12 mouse cellular contexts compared by ENCODE assay signal in the genomic region with DNA sequence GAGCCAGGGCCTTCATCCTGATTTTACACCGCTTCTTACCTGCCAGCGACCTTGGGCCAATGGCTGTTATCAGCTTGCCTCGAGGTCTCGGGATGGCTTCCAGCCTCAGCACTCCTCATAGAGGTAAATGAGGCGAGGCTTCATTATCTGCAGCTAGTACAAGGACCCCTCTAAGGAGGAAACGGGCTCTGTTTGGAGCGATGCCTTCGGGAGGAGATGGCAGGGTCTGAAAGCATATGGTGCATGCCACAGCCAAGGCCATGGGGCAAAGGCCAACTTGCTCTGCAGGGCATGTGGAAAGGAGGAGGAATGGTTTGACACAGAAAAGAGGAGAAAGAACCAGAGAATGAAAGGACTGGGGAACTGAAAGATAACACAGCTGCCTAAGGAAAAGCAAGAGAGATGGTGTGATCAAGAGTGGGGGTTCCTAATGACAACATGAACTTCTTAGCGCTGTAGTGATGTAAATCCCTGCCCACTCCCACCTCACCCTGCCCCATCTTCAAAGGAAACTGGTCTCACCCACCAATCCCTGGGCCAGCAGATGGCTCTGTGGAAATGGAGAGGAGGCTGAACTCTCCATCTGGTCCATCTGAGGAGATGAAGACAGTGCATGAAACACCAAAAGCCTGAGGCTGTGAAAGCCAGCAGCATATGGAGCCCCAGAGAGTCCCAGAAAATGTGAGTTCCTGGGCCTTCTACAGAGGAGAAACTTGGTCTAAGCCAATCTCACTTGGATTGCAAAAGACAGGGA.
DNase-seq lines count a peak whose midpoint lies in the region; TF ChIP-seq lines count a peak whose summit lies in the region.
"Had no signal": no experiment of that assay in that cellular context is flagged by ENCODE, and none has a peak within 500 bp of the region (broad histone marks: within the 10 kb centered on the region; RNA-seq: fewer than 3 reads in every experiment).

No protein-coding gene starts in this region.

- no peak for TF ChIP-seq CTCF in brain, embryonic 14.5 days (IDR thresholded peaks at IDR 0.05; ENCODE audit: borderline replicate concordance, extremely low read depth, insufficient read depth, insufficient read length)

- no peak for TF ChIP-seq POLR2A in brain, embryonic 14.5 days (IDR thresholded peaks at IDR 0.05; ENCODE audit: borderline replicate concordance, extremely low read depth, insufficient read depth, insufficient read length, poor library complexity, severe bottlenecking)

- DNase-seq in layer of hippocampus, adult 11-12 months (ENCODE audit: low spot score) = peak; percentile 37
- no peak for DNase-seq in layer of hippocampus, adult 9-10 months (ENCODE audit: low spot score)
- DNase-seq in brain, embryonic 14.5 days (ENCODE audit: low read depth) = peak; percentile 33
- DNase-seq in cerebellum, adult 8-10 months = peak; percentile 68
- peak; percentile 46 to 56 for DNase-seq in layer of hippocampus, adult 8-10 months (ENCODE audit: low spot score in 2 of 2)
- DNase-seq in testis, postnatal 14 days (ENCODE audit: low spot score) = no peak
- no peak for DNase-seq in adrenal gland, postnatal 10 days
- DNase-seq in adrenal gland, adult 2 months = no peak
- DNase-seq: adrenal gland, postnatal 14 days; B cell, adult 2 months; gastrocnemius, postnatal 14 days; thymus, adult 18-20 months had no signal

Comparison
In these comparisons a context has a peak if more than half of its experiments do, and no peak if none do; other contexts are left out.
1. DNase-seq: peak in layer of hippocampus, adult 11-12 months (single experiment), brain, embryonic 14.5 days (single experiment), cerebellum, adult 8-10 months (single experiment) and layer of hippocampus, adult 8-10 months (2 of 2); none in layer of hippocampus, adult 9-10 months (single experiment), testis, postnatal 14 days (single experiment), adrenal gland, postnatal 10 days (single experiment) and adrenal gland, adult 2 months (single experiment).